Mouse (Mus musculus) testis, adult 2 months (tissue): Measurements from ENCODE around the gene Gpr26. TPM values are rescaled to one million over a fixed set of nuclear protein-coding genes. Genes with fewer than 3 reads are reported as not detected.
A peak's percentile ranks its signal among the peaks of the same experiment; 100 is the strongest.

Experiments
- H3K27ac ChIP-seq: fragments of 200-500 bp; 2 replicates; pipeline ENCODE4 v1.5.1; 2012; ENCODE audit warnings: low read depth, low read length; ENCODE audit not compliant: control insufficient read depth, insufficient read depth
- H3K27me3 ChIP-seq: fragments of 200-500 bp; 2 replicates; pipeline ENCODE4 v1.6.1; 2012; ENCODE audit warnings: mild to moderate bottlenecking, low read length, moderate library complexity; ENCODE audit not compliant: control insufficient read depth, insufficient read depth
- H3K36me3 ChIP-seq: fragments of 200-500 bp; 2 replicates; pipeline ENCODE4 v1.6.1; 2012; ENCODE audit warnings: mild to moderate bottlenecking, low read length; ENCODE audit not compliant: control insufficient read depth, insufficient read depth
- H3K4me1 ChIP-seq: fragments of 200-500 bp; 2 replicates; pipeline ENCODE4 v1.6.1; 2012; ENCODE audit warnings: low read length; ENCODE audit not compliant: control insufficient read depth, insufficient read depth
- H3K4me3 ChIP-seq: fragments of 200-500 bp; 2 replicates; pipeline ENCODE4 v1.5.1; 2012; ENCODE audit warnings: low read depth, mild to moderate bottlenecking, low read length, moderate library complexity, mixed read lengths; ENCODE audit not compliant: control insufficient read depth
- CTCF ChIP-seq: fragments of 200-500 bp; IDR thresholded peaks from 2 replicates; pipeline ENCODE4 v1.5.1; 2012; ENCODE audit warnings: low read depth, mild to moderate bottlenecking, inconsistent platforms, low read length, moderate library complexity; ENCODE audit not compliant: control insufficient read depth, insufficient read depth, insufficient replicate concordance
- POLR2A ChIP-seq: fragments of 200-500 bp; IDR thresholded peaks from 2 replicates; pipeline ENCODE4 v1.6.1; 2012; ENCODE audit warnings: low read depth, mild to moderate bottlenecking, inconsistent platforms, low read length, moderate library complexity; ENCODE audit not compliant: control insufficient read depth
- polyA plus RNA-seq: library from polyadenylated mRNA; depleted of rRNA; stranded (reverse); fragments of >200 nt; gene quantifications from 2 replicates; pipeline ENCODE4 v1.2.3, GENCODE M21; 2012

The Gpr26 gene
- polyA plus RNA-seq, 1 experiment = not detected

GRCm38 (mm10) chr7:131960551-131960950 is 5.7 kb upstream of the Gpr26 start:
- Histone ChIP-seq H3K27me3 (no peaks in the 10 kb centered on the region), H3K36me3 (no peaks in the 10 kb centered on the region)

GRCm38 (mm10) chr7:131966916-131967494 is 745 bp downstream of the Gpr26 start:
- TF ChIP-seq CTCF (no peak), POLR2A (no peak)
- Histone ChIP-seq H3K4me3 (peak overlapping the region; percentile 1), H3K4me1 (peaks cover 3% of the 10 kb centered on the region; the same call in 1 of the 2 replicates), H3K27ac (no peak overlapping the region), H3K27me3 (no peaks in the 10 kb centered on the region), H3K36me3 (no peaks in the 10 kb centered on the region)

More at GRCm38 (mm10) chr7:131960551-131960950, 5.7 kb upstream of the Gpr26 start:
- Histone ChIP-seq H3K27ac (no peak overlapping the region), H3K4me1 (no peaks in the 10 kb centered on the region), H3K4me3 (no peak overlapping the region)
- TF ChIP-seq POLR2A = no peak

GRCm38 (mm10) chr7:131970255-131970654 is 4.0 kb downstream of the Gpr26 start:
- Histone ChIP-seq H3K4me1 (peaks cover 3% of the 10 kb centered on the region; the same call in 1 of the 2 replicates), H3K4me3 (no peak overlapping the region), H3K27me3 (no peaks in the 10 kb centered on the region), H3K36me3 (no peaks in the 10 kb centered on the region), H3K27ac (no peak overlapping the region)
- no peak for TF ChIP-seq POLR2A
- no peak for TF ChIP-seq CTCF

- H3K27me3 ChIP-seq = no peaks in the 10 kb centered on the region
- H3K36me3 ChIP-seq = no peaks in the 10 kb centered on the region
- no peak overlapping the region for H3K4me3 ChIP-seq
- H3K4me1 ChIP-seq = no peaks in the 10 kb centered on the region
- no peak for TF ChIP-seq POLR2A
- TF ChIP-seq CTCF = no peak
- no peak overlapping the region for H3K27ac ChIP-seq
Observed at GRCm38 (mm10) chr7:131975867-131976266, 9.6 kb downstream of the Gpr26 start.

GRCm38 (mm10) chr7:131978609-131979008 is 12.3 kb downstream of the Gpr26 start:
- no peaks in the 10 kb centered on the region for H3K36me3 ChIP-seq
- no peak overlapping the region for H3K27ac ChIP-seq
- no peaks in the 10 kb centered on the region for H3K4me1 ChIP-seq
- TF ChIP-seq POLR2A (no peak), CTCF (no peak)
- H3K4me3 ChIP-seq = no peak overlapping the region
- no peaks in the 10 kb centered on the region for H3K27me3 ChIP-seq

- H3K4me1 ChIP-seq = no peaks in the 10 kb centered on the region
- no peaks in the 10 kb centered on the region for H3K36me3 ChIP-seq
- H3K27ac ChIP-seq = no peak overlapping the region
- TF ChIP-seq CTCF (no peak), POLR2A (no peak)
- H3K4me3 ChIP-seq = no peak overlapping the region
- H3K27me3 ChIP-seq = no peaks in the 10 kb centered on the region
Observed at GRCm38 (mm10) chr7:131989056-131989455, 22.8 kb downstream of the Gpr26 start.

GRCm38 (mm10) chr7:131992226-131992625 is 26.0 kb downstream of the Gpr26 start:
- TF ChIP-seq CTCF (no peak), POLR2A (no peak)
- no peaks in the 10 kb centered on the region for H3K36me3 ChIP-seq
- H3K4me3 ChIP-seq = no peak overlapping the region
- H3K27me3 ChIP-seq = no peaks in the 10 kb centered on the region
- H3K27ac ChIP-seq = no peak overlapping the region
- no peaks in the 10 kb centered on the region for H3K4me1 ChIP-seq

GRCm38 (mm10) chr7:131992873-131993272 is 26.6 kb downstream of the Gpr26 start:
- no peak overlapping the region for H3K4me3 ChIP-seq
- no peak for TF ChIP-seq CTCF
- TF ChIP-seq POLR2A = no peak

More at GRCm38 (mm10) chr7:131992873-131993272, 26.6 kb downstream of the Gpr26 start:
- H3K4me1 ChIP-seq = no peaks in the 10 kb centered on the region
- H3K27me3 ChIP-seq = no peaks in the 10 kb centered on the region
- H3K27ac ChIP-seq = no peak overlapping the region
- H3K36me3 ChIP-seq = no peaks in the 10 kb centered on the region
